Mouse (Mus musculus) bone marrow, adult 2 months (tissue): ENCODE measurements around the gene Sec14l4.

Experiments used
- CTCF ChIP-seq: fragments of 200-500 bp; IDR thresholded peaks from 2 replicates; pipeline ENCODE4 v1.5.1; 2011; ENCODE audit warnings: low read length, control low read depth; ENCODE audit not compliant: control insufficient read depth, insufficient read depth
- POLR2A ChIP-seq: fragments of 200-500 bp; IDR thresholded peaks from 2 replicates; pipeline ENCODE4 v1.6.1; 2011; ENCODE audit warnings: low read depth, mild to moderate bottlenecking, control low read depth, low read length, borderline replicate concordance; ENCODE audit not compliant: control insufficient read depth

- TF ChIP-seq POLR2A (no peak), CTCF (no peak)
Observed at GRCm38 (mm10) chr11:4046526-4046925, 15.3 kb downstream of the Sec14l4 start.
